Mouse (Mus musculus) midbrain, embryonic 15.5 days (tissue): Measurements from ENCODE around the gene Nt5m. TPM values are rescaled to one million over a fixed set of nuclear protein-coding genes. Genes with fewer than 3 reads are reported as not detected.
A peak's percentile ranks its signal among the peaks of the same experiment; 100 is the strongest.

Source experiments
- ATAC-seq: fragments of 200-750 bp; cut with Nextera tagmentation; replicated peaks from 2 replicates; pipeline ENCODE4 v1.8.0; 2017; ENCODE audit warnings: moderate TSS enrichment
- H3K27ac ChIP-seq: fragments of 300-500 bp; sonication (generic); 2 replicates; pipeline ENCODE4 v1.5.1; 2015; ENCODE audit warnings: mild to moderate bottlenecking, inconsistent platforms
- H3K27me3 ChIP-seq: fragments of 300-500 bp; sonication (generic); replicated peaks from 2 replicates; pipeline ENCODE4 v1.6.1; 2015; ENCODE audit warnings: inconsistent platforms
- H3K36me3 ChIP-seq: fragments of 300-500 bp; sonication (generic); replicated peaks from 2 replicates; pipeline ENCODE4 v1.6.1; 2015; ENCODE audit warnings: inconsistent platforms
- H3K4me1 ChIP-seq: fragments of 300-500 bp; sonication (generic); 2 replicates; pipeline ENCODE4 v1.6.1; 2015; ENCODE audit warnings: inconsistent platforms
- H3K4me2 ChIP-seq: fragments of 300-500 bp; sonication (generic); 2 replicates; pipeline ENCODE4 v1.6.1; 2015; ENCODE audit warnings: inconsistent platforms, mild to moderate bottlenecking, moderate library complexity
- H3K4me3 ChIP-seq: fragments of 300-500 bp; sonication (generic); 2 replicates; pipeline ENCODE4 v1.5.1; 2015; ENCODE audit warnings: mild to moderate bottlenecking, inconsistent platforms
- H3K9ac ChIP-seq: fragments of 300-500 bp; sonication (generic); 2 replicates; pipeline ENCODE4 v1.6.1; 2015; ENCODE audit warnings: mild to moderate bottlenecking, inconsistent platforms
- H3K9me3 ChIP-seq: fragments of 300-500 bp; sonication (generic); 2 replicates; pipeline ENCODE4 v1.6.1; 2016; ENCODE audit warnings: inconsistent platforms
- WGBS: fragments of 180-500 bp; shearing (Covaris S2); methylation state at CpG from one replicate; pipeline ENCODE4 v1.1.7; 2015; ENCODE audit warnings: mixed read lengths; 5-methylcytosine and 5-hydroxymethylcytosine counted together
- polyA plus RNA-seq: library from polyadenylated mRNA; unstranded; fragments of >200 nt; fragmentation: Nextera tagmentation; extraction: Ambion mirVana; gene quantifications from 2 replicates; pipeline ENCODE4 v1.2.1, GENCODE M21; 2015

Nt5m gene
- polyA plus RNA-seq, 1 experiment from 2014 or later, result 78.2 TPM

GRCm38 (mm10) chr11:59847131-59847530 lies 7.9 kb downstream of the Nt5m start:
- Histone ChIP-seq H3K9me3 (no peaks in the 10 kb centered on the region), H3K36me3 (no peaks in the 10 kb centered on the region), H3K4me2 (peak overlapping the region; percentile 53), H3K4me1 (peaks cover 21% of the 10 kb centered on the region), H3K27me3 (no peaks in the 10 kb centered on the region), H3K9ac (no peak overlapping the region), H3K27ac (no peak overlapping the region; the same call in 1 of the 2 replicates), H3K4me3 (peak overlapping the region; percentile 55)
- ATAC-seq, result no peak
- WGBS, result 14% methylated on average over 2 of the region's 2 CpGs

GRCm38 (mm10) chr11:59847891-59848884 lies 8.9 kb downstream of the Nt5m start:
- Histone ChIP-seq H3K27me3 (no peaks in the 10 kb centered on the region), H3K4me2 (peak overlapping the region; percentile 53), H3K9ac (peak overlapping the region; percentile 63), H3K36me3 (no peaks in the 10 kb centered on the region), H3K4me3 (peak overlapping the region; percentile 55), H3K27ac (peak overlapping the region; percentile 93), H3K9me3 (no peaks in the 10 kb centered on the region), H3K4me1 (peaks cover 21% of the 10 kb centered on the region)
- ATAC-seq, result peak; percentile 94
- WGBS, result under 1% methylated on average over 69 of the region's 69 CpGs

GRCm38 (mm10) chr11:59852865-59853264 lies 13.6 kb downstream of the Nt5m start:
- H3K27ac ChIP-seq, result no peak overlapping the region
- WGBS, result 78% methylated on average over 3 of the region's 3 CpGs
- H3K4me3 ChIP-seq, result no peak overlapping the region
- ATAC-seq, result no peak
- H3K9ac ChIP-seq, result no peak overlapping the region
- H3K27me3 ChIP-seq, result no peaks in the 10 kb centered on the region
- H3K4me1 ChIP-seq, result peaks cover 15% of the 10 kb centered on the region
- H3K4me2 ChIP-seq, result no peak overlapping the region
- H3K9me3 ChIP-seq, result no peaks in the 10 kb centered on the region
- no peaks in the 10 kb centered on the region for H3K36me3 ChIP-seq

GRCm38 (mm10) chr11:59860467-59860866 lies 21.2 kb downstream of the Nt5m start:
- Histone ChIP-seq H3K9ac (no peak overlapping the region), H3K4me2 (no peak overlapping the region)

GRCm38 (mm10) chr11:59864316-59864715 lies 25.1 kb downstream of the Nt5m start:
- 86% methylated on average over 6 of the region's 6 CpGs for WGBS
- Histone ChIP-seq H3K4me2 (no peak overlapping the region), H3K9me3 (no peaks in the 10 kb centered on the region), H3K36me3 (no peaks in the 10 kb centered on the region), H3K4me1 (no peaks in the 10 kb centered on the region), H3K4me3 (no peak overlapping the region), H3K27me3 (no peaks in the 10 kb centered on the region), H3K9ac (no peak overlapping the region), H3K27ac (no peak overlapping the region)
- no peak for ATAC-seq

More at GRCm38 (mm10) chr11:59860467-59860866, 21.2 kb downstream of the Nt5m start:
- Histone ChIP-seq H3K4me3 (no peak overlapping the region), H3K27ac (no peak overlapping the region), H3K9me3 (no peaks in the 10 kb centered on the region), H3K27me3 (no peaks in the 10 kb centered on the region), H3K36me3 (no peaks in the 10 kb centered on the region), H3K4me1 (no peaks in the 10 kb centered on the region)
- 86% methylated on average over 11 of the region's 11 CpGs for WGBS
- ATAC-seq, result no peak

GRCm38 (mm10) chr11:59872124-59872523 lies 32.9 kb downstream of the Nt5m start:
- WGBS, result 82% methylated on average over 8 of the region's 8 CpGs
- no peak overlapping the region for H3K4me3 ChIP-seq
- no peak overlapping the region for H3K4me2 ChIP-seq
- no peaks in the 10 kb centered on the region for H3K4me1 ChIP-seq
- no peaks in the 10 kb centered on the region for H3K9me3 ChIP-seq
- H3K36me3 ChIP-seq, result peaks cover 18% of the 10 kb centered on the region; the same call in 1 of the 2 replicates
- H3K9ac ChIP-seq, result no peak overlapping the region
- ATAC-seq, result no peak
- H3K27ac ChIP-seq, result no peak overlapping the region
- H3K27me3 ChIP-seq, result no peaks in the 10 kb centered on the region

GRCm38 (mm10) chr11:59880031-59880430 lies 40.8 kb downstream of the Nt5m start:
- Histone ChIP-seq H3K36me3 (peaks cover 13% of the 10 kb centered on the region; the same call in 1 of the 2 replicates), H3K27ac (peak overlapping the region; percentile 10; the same call in 1 of the 2 replicates), H3K4me2 (no peak overlapping the region), H3K4me1 (peaks cover 4% of the 10 kb centered on the region), H3K4me3 (no peak overlapping the region), H3K27me3 (no peaks in the 10 kb centered on the region), H3K9me3 (no peaks in the 10 kb centered on the region), H3K9ac (no peak overlapping the region)
- peak; percentile 87 for ATAC-seq
- 22% methylated on average over 2 of the region's 2 CpGs for WGBS

- Histone ChIP-seq H3K36me3 (no peaks in the 10 kb centered on the region), H3K9me3 (no peaks in the 10 kb centered on the region), H3K27me3 (no peaks in the 10 kb centered on the region), H3K4me2 (no peak overlapping the region), H3K27ac (no peak overlapping the region), H3K4me1 (no peaks in the 10 kb centered on the region), H3K4me3 (no peak overlapping the region), H3K9ac (no peak overlapping the region)
- 67% methylated on average over 17 of the region's 17 CpGs for WGBS
- ATAC-seq, result no peak
Measured at GRCm38 (mm10) chr11:59885217-59885986, 46.2 kb downstream of the Nt5m start.

GRCm38 (mm10) chr11:59886952-59887351 lies 47.7 kb downstream of the Nt5m start:
- Histone ChIP-seq H3K4me1 (peaks cover 3% of the 10 kb centered on the region; the same call in 1 of the 2 replicates), H3K4me2 (no peak overlapping the region), H3K4me3 (no peak overlapping the region), H3K36me3 (no peaks in the 10 kb centered on the region), H3K27me3 (no peaks in the 10 kb centered on the region), H3K9ac (no peak overlapping the region), H3K9me3 (no peaks in the 10 kb centered on the region), H3K27ac (no peak overlapping the region)
- no peak for ATAC-seq
- WGBS, result 73% methylated on average over 1 of the region's 1 CpGs

GRCm38 (mm10) chr11:59888151-59888550 lies 48.9 kb downstream of the Nt5m start:
- H3K27me3 ChIP-seq, result no peaks in the 10 kb centered on the region
- H3K36me3 ChIP-seq, result no peaks in the 10 kb centered on the region
- ATAC-seq, result no peak
- no peak overlapping the region for H3K9ac ChIP-seq
- no peak overlapping the region for H3K4me3 ChIP-seq
- H3K4me2 ChIP-seq, result no peak overlapping the region
- H3K27ac ChIP-seq, result no peak overlapping the region
- peaks cover 7% of the 10 kb centered on the region; the same call in 1 of the 2 replicates for H3K4me1 ChIP-seq
- WGBS, result 68% methylated on average over 5 of the region's 5 CpGs
- no peaks in the 10 kb centered on the region for H3K9me3 ChIP-seq

- peak overlapping the region; percentile 24; the same call in 1 of the 2 replicates for H3K27ac ChIP-seq
- no peaks in the 10 kb centered on the region for H3K36me3 ChIP-seq
- 57% methylated on average over 6 of the region's 6 CpGs for WGBS
- no peak for ATAC-seq
- peaks cover 7% of the 10 kb centered on the region; the same call in 1 of the 2 replicates for H3K4me1 ChIP-seq
- H3K4me3 ChIP-seq, result no peak overlapping the region
- no peaks in the 10 kb centered on the region for H3K9me3 ChIP-seq
- no peaks in the 10 kb centered on the region for H3K27me3 ChIP-seq
- H3K4me2 ChIP-seq, result no peak overlapping the region
- no peak overlapping the region for H3K9ac ChIP-seq
Measured at GRCm38 (mm10) chr11:59891854-59892253, 52.6 kb downstream of the Nt5m start.

- no peak overlapping the region for H3K4me3 ChIP-seq
- no peak for ATAC-seq
- H3K36me3 ChIP-seq, result no peaks in the 10 kb centered on the region
- 67% methylated on average over 10 of the region's 10 CpGs for WGBS
- H3K27ac ChIP-seq, result no peak overlapping the region
- H3K9me3 ChIP-seq, result no peaks in the 10 kb centered on the region
- H3K4me1 ChIP-seq, result peaks cover 7% of the 10 kb centered on the region; the same call in 1 of the 2 replicates
- H3K4me2 ChIP-seq, result no peak overlapping the region
- no peaks in the 10 kb centered on the region for H3K27me3 ChIP-seq
- H3K9ac ChIP-seq, result no peak overlapping the region
Measured at GRCm38 (mm10) chr11:59893153-59893788, 54.0 kb downstream of the Nt5m start.
